Mouse (Mus musculus) right cerebral cortex, adult 18-20 months (tissue): Measurements from ENCODE around the gene Rab33b.
A peak's percentile ranks its signal among the peaks of the same experiment; 100 is the strongest.

ENCODE experiments used
- DNase-seq: peaks from one replicate; pipeline ENCODE4 v3.0.0; 2022; ENCODE audit warnings: mixed read lengths

Gene Rab33b

GRCm38 (mm10) chr3:51517467-51517866 lies 33.7 kb downstream of the Rab33b start:
- no peak for DNase-seq

- no peak for DNase-seq
Observed at GRCm38 (mm10) chr3:51517878-51518762, 34.4 kb downstream of the Rab33b start.

GRCm38 (mm10) chr3:51518763-51519121 lies 35.0 kb downstream of the Rab33b start:
- no peak for DNase-seq

- DNase-seq, result no peak
Observed at GRCm38 (mm10) chr3:51521262-51521661, 37.5 kb downstream of the Rab33b start.

- no peak for DNase-seq
Observed at GRCm38 (mm10) chr3:51525186-51525785, 41.6 kb downstream of the Rab33b start.

GRCm38 (mm10) chr3:51526891-51527290 lies 43.2 kb downstream of the Rab33b start:
- peak; percentile 87 for DNase-seq

- DNase-seq, result no peak
Observed at GRCm38 (mm10) chr3:51531473-51532281, 48.0 kb downstream of the Rab33b start.

GRCm38 (mm10) chr3:51532282-51532620 lies 48.5 kb downstream of the Rab33b start:
- DNase-seq, result no peak

GRCm38 (mm10) chr3:51533573-51533972 lies 49.9 kb downstream of the Rab33b start:
- no peak for DNase-seq

- DNase-seq, result no peak
Observed at GRCm38 (mm10) chr3:51534013-51534412, 50.3 kb downstream of the Rab33b start.

GRCm38 (mm10) chr3:51539567-51540408 lies 56.1 kb downstream of the Rab33b start:
- DNase-seq, result peak; percentile 57

GRCm38 (mm10) chr3:51540659-51541058 lies 56.9 kb downstream of the Rab33b start:
- no peak for DNase-seq

- DNase-seq, result no peak
Observed at GRCm38 (mm10) chr3:51544442-51545128, 60.9 kb downstream of the Rab33b start.
